Comparison of ENCODE assay signal across 9 mouse cellular contexts in genomic region chr3:66410706-66411277, GRCm38 (mm10).
DNase-seq lines count a peak whose midpoint lies in the region; ATAC-seq and TF ChIP-seq lines count a peak whose summit lies in the region.
"Had no signal": no experiment of that assay in that cellular context is flagged by ENCODE, and none has a peak within 500 bp of the region (broad histone marks: within the 10 kb centered on the region; RNA-seq: fewer than 3 reads in every experiment).

No protein-coding gene starts in this region.

- TF ChIP-seq CTCF in bone marrow, adult 2 months (IDR thresholded peaks at IDR 0.05; ENCODE audit: control insufficient read depth, insufficient read depth, low read length), result 0 out of 2 replicates have a peak, but pooled peaks have one; percentile 2

- ATAC-seq in forebrain, embryonic 16.5 days, result peak; percentile 63
- no peak for ATAC-seq in intestine, embryonic 14.5 days (replicated peaks; ENCODE audit: low FRiP score, low TSS enrichment, low read depth)
- ATAC-seq in inflammation-experienced regulatory T-cells, adult 6 months, result no peak

- no peaks in the 10 kb centered on the region for H3K4me1 ChIP-seq in bone marrow, adult 2 months (ENCODE audit: control insufficient read depth, insufficient read depth, low read length)
- H3K4me1 ChIP-seq in forebrain, embryonic 16.5 days (replicated peaks; ENCODE audit: control insufficient read depth, insufficient read depth, low read length), result peaks cover 4% of the 10 kb centered on the region
- 0 out of 2 replicates have a peak, but pooled peaks cover 2% of the 10 kb centered on the region for H3K4me1 ChIP-seq in intestine, embryonic 14.5 days (replicated peaks; ENCODE audit: control insufficient read depth, insufficient read depth, low read length)
- H3K4me1 ChIP-seq: liver, embryonic 15.5 days had no signal

- H3K9me3 ChIP-seq in forebrain, embryonic 16.5 days (ENCODE audit: control insufficient read depth, low read length), result no peaks in the 10 kb centered on the region
- no peaks in the 10 kb centered on the region for H3K9me3 ChIP-seq in intestine, embryonic 14.5 days (ENCODE audit: control insufficient read depth, low read length)
- H3K9me3 ChIP-seq: liver, embryonic 15.5 days had no signal

- DNase-seq in cerebellum, postnatal 14 days, result peak; percentile 47 to 66
- DNase-seq in cerebellum, adult 9-10 months, result no peak
- DNase-seq in intestine, embryonic 14.5 days (ENCODE audit: low spot score), result peak; percentile 58
- DNase-seq in liver, result peak; percentile 32
- DNase-seq in neural tube, embryonic 10.5 days (ENCODE audit: extremely low spot score, low spot score), result peak; percentile 28

- no peaks in the 10 kb centered on the region for H3K36me3 ChIP-seq in forebrain, embryonic 16.5 days (ENCODE audit: control insufficient read depth, insufficient read depth)
- H3K36me3 ChIP-seq in intestine, embryonic 14.5 days (ENCODE audit: control insufficient read depth, insufficient read depth, low read length), result no peaks in the 10 kb centered on the region
- H3K36me3 ChIP-seq: liver, embryonic 15.5 days had no signal

- 48% methylated on average over 11 of the region's 11 CpGs for WGBS in bone marrow, adult 2 months
- 25% methylated on average over 11 of the region's 11 CpGs for WGBS in forebrain, embryonic 16.5 days
- WGBS in intestine, embryonic 14.5 days, result 31% methylated on average over 11 of the region's 11 CpGs

- TF ChIP-seq POLR2A in bone marrow, adult 2 months (IDR thresholded peaks at IDR 0.05; ENCODE audit: borderline replicate concordance, control insufficient read depth, low read depth, low read length), result no peak

- H3K9ac ChIP-seq in forebrain, embryonic 16.5 days (replicated peaks; ENCODE audit: low read depth, low read length), result peak overlapping the region; percentile 28
- H3K9ac ChIP-seq in intestine, embryonic 14.5 days (ENCODE audit: low read length), result no peak overlapping the region
- H3K9ac ChIP-seq: liver, embryonic 15.5 days had no signal

- peak overlapping the region; percentile 53 for H3K4me2 ChIP-seq in forebrain, embryonic 16.5 days (ENCODE audit: low read length)
- H3K4me2 ChIP-seq in intestine, embryonic 14.5 days (ENCODE audit: low read length), result peak overlapping the region; percentile 52
- H3K4me2 ChIP-seq: liver, embryonic 15.5 days had no signal

- H3K4me3 ChIP-seq in bone marrow, adult 2 months (replicated peaks; ENCODE audit: control insufficient read depth, low read depth, low read length), result no peak overlapping the region
- H3K4me3 ChIP-seq in forebrain, embryonic 16.5 days (replicated peaks; ENCODE audit: low read length), result peak overlapping the region; percentile 31
- peak overlapping the region; percentile 25 for H3K4me3 ChIP-seq in intestine, embryonic 14.5 days (ENCODE audit: low read depth, low read length)
- H3K4me3 ChIP-seq: liver, embryonic 15.5 days had no signal

- H3K27me3 ChIP-seq in forebrain, embryonic 16.5 days (replicated peaks; ENCODE audit: control insufficient read depth, insufficient read depth, low read length), result peaks cover 20% of the 10 kb centered on the region
- H3K27me3 ChIP-seq in intestine, embryonic 14.5 days (replicated peaks; ENCODE audit: control insufficient read depth, insufficient read depth, low read length), result no peaks in the 10 kb centered on the region
- H3K27me3 ChIP-seq: liver, embryonic 15.5 days had no signal

- H3K27ac ChIP-seq in bone marrow, adult 2 months (ENCODE audit: control insufficient read depth, insufficient read depth, low read depth, low read length, poor library complexity), result no peak overlapping the region
- no peak overlapping the region for H3K27ac ChIP-seq in forebrain, embryonic 16.5 days (ENCODE audit: low read length)
- H3K27ac ChIP-seq in intestine, embryonic 14.5 days (ENCODE audit: low read depth), result no peak overlapping the region
- H3K27ac ChIP-seq: liver, embryonic 15.5 days had no signal
